14 mouse cellular contexts compared by ENCODE assay signal in genomic region chrX:21295460-21295859, GRCm38 (mm10).
A peak's percentile ranks its signal among the peaks of the same experiment; 100 is the strongest.
DNase-seq lines count a peak whose midpoint lies in the region; ATAC-seq and TF ChIP-seq lines count a peak whose summit lies in the region.
"Had no signal": no experiment of that assay in that cellular context is flagged by ENCODE, and none has a peak within 500 bp of the region (broad histone marks: within the 10 kb centered on the region; RNA-seq: fewer than 3 reads in every experiment).

No protein-coding gene starts in this region.

- no peak for TF ChIP-seq CTCF in kidney, adult 2 months (conservative IDR thresholded peaks at IDR 0.05; ENCODE audit: insufficient read depth, insufficient read length, low read depth, low read length)

- no peaks in the 10 kb centered on the region for H3K36me3 ChIP-seq in kidney, adult 2 months (ENCODE audit: control insufficient read depth, insufficient read depth, low read length)
- H3K36me3 ChIP-seq: intestine, embryonic 15.5 days; limb, embryonic 12.5 days; midbrain, embryonic 10.5 days had no signal

- 12% methylated on average over 1 of the region's 1 CpGs for WGBS in kidney, adult 2 months

- TF ChIP-seq POLR2A in kidney, adult 2 months (IDR thresholded peaks at IDR 0.05; ENCODE audit: low read depth, low read length), result no peak

- no peak for ATAC-seq in CD4-positive, CD25-positive, alpha-beta regulatory T cell, adult 4 months
- ATAC-seq: forebrain, embryonic 16.5 days; intestine, embryonic 15.5 days; liver, postnatal 0 days had no signal

- H3K27me3 ChIP-seq in kidney, adult 2 months (replicated peaks; ENCODE audit: control insufficient read depth, insufficient read depth, low read length), result no peaks in the 10 kb centered on the region
- H3K27me3 ChIP-seq: intestine, embryonic 15.5 days; limb, embryonic 12.5 days had no signal

- peak; percentile 9 for DNase-seq in CD4-positive, CD25-positive, alpha-beta regulatory T cell, adult 2 months (ENCODE audit: low read depth, low spot score)
- peak; percentile 3 for DNase-seq in kidney, adult 9 months
- no peak for DNase-seq in kidney, adult 2 months
- DNase-seq in thymus, postnatal 4 days, result peak; percentile 5
- no peak for DNase-seq in thymus, postnatal 14 days
- no peak for DNase-seq in ovary, postnatal 36 days (ENCODE audit: low spot score)
- DNase-seq in T-cell, adult 2 months (ENCODE audit: low spot score), result no peak
- DNase-seq: liver, postnatal 0 days; right cerebral cortex, adult 18-20 months had no signal

- no peak overlapping the region for H3K4me3 ChIP-seq in kidney, adult 2 months (ENCODE audit: insufficient read depth, low read depth, low read length)
- H3K4me3 ChIP-seq: intestine, embryonic 15.5 days; limb, embryonic 12.5 days; midbrain, embryonic 10.5 days had no signal

- no peak overlapping the region for H3K27ac ChIP-seq in kidney, adult 2 months (ENCODE audit: insufficient read depth, low read depth, low read length)
- H3K27ac ChIP-seq: intestine, embryonic 15.5 days; limb, embryonic 12.5 days; midbrain, embryonic 10.5 days had no signal

- no peaks in the 10 kb centered on the region for H3K4me1 ChIP-seq in kidney, adult 2 months (ENCODE audit: control insufficient read depth, insufficient read depth, low read length)
- H3K4me1 ChIP-seq: intestine, embryonic 15.5 days; limb, embryonic 12.5 days; midbrain, embryonic 10.5 days had no signal

Comparison
In these comparisons a context has a peak if more than half of its experiments do, and no peak if none do; other contexts are left out.
1. DNase-seq: peak in CD4-positive, CD25-positive, alpha-beta regulatory T cell, adult 2 months (single experiment), kidney, adult 9 months (single experiment) and thymus, postnatal 4 days (single experiment); none in kidney, adult 2 months (single experiment), thymus, postnatal 14 days (single experiment), ovary, postnatal 36 days (single experiment) and T-cell, adult 2 months (single experiment).